Mouse (Mus musculus): ENCODE data around the gene Shmt2. TPM values are rescaled to one million over a fixed set of nuclear protein-coding genes. Genes with fewer than 3 reads are reported as not detected.

Shmt2 gene
- total RNA-seq, 2 experiments from 2014 or later, result 28.3 to 32.8 TPM

GRCm38 (mm10) chr10:127515271-127515982 is 6.8 kb downstream of the Shmt2 start:
- DNase-seq (ENCODE audit: extremely low spot score in 1 of 2, low spot score in 2 of 2), result peak in 1 of 2 experiments; percentile 63
- intact Hi-C loops (cut with DNase I), result no loop called here

DNA sequence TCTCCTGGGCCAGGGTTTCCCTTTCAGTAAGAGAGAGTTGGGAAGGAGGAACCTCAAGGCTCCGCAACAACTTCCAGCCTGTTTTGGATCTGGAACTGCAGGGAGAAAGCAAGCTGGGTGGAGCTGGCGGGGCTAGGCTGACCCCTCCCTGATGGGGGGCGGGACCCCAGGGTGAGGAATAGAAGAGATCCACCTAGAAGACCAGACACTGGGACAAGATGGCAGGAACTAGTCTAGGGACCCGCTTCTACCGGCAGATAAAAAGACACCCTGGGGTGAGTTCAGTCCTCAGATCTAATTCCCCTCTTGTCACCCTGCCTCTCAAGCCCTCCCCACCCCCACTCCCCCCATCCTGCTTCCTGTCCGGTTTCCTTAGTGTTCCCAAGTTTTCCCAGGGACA is 7.5 kb downstream of the Shmt2 start, which contains the start of gene Ndufa4l2:
Ndufa4l2 (plus strand) TSS at position 204 of the 400 bp plus-strand sequence.
- intact Hi-C loops (cut with DNase I), result no loop called here
- DNase-seq (ENCODE audit: extremely low spot score in 1 of 2, low spot score in 2 of 2), result peak in 1 of 2 experiments; percentile 79

DNA sequence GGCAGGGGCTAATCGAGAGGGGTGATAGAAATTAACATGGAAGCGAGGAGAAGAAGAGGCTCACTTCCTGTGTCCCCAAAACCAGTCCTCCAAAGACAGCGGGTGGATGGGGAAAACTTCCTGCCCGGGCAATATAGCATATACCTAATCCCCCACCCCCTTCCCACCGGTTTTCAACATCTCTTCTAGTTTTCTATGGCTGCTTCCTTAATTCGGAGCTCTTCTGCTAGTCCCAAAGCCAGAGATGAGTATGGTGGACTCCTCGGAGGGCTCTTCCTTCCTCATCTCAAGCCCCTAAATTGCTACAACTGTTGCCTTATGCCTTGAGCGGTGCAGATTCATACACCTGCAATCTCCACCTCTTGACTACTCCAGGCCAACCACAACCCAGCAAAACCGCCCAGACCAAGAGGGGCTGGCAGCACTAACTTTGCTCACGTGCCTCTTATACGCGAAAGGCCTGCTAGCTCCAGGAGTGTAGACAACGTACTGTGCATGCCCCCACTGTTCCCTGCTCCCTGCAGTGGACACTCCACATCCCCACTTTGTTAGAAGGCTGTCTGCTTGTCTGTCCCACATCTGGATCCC is 8.0 kb downstream of the Shmt2 start:
- no peak for DNase-seq (ENCODE audit: extremely low spot score in 1 of 2, low spot score in 2 of 2)
- intact Hi-C loops (cut with DNase I), result no loop called here

GRCm38 (mm10) chr10:127513501-127514091 is 8.6 kb downstream of the Shmt2 start:
- intact Hi-C loops (cut with DNase I), result loop anchor here (1.0 kb wide), 1 partner anchor 23 kb away; no protein-coding TSS in a partner anchor
- DNase-seq (ENCODE audit: extremely low spot score in 1 of 2, low spot score in 2 of 2), result no peak

- peak; percentile 91 to 92 for DNase-seq (ENCODE audit: extremely low spot score in 1 of 2, low spot score in 2 of 2)
- intact Hi-C loops (cut with DNase I), result loop anchor here (1.0 kb wide), 1 partner anchor 23 kb away; no protein-coding TSS in a partner anchor
Observed at GRCm38 (mm10) chr10:127512813-127513212, 9.4 kb downstream of the Shmt2 start.

GRCm38 (mm10) chr10:127512307-127512666 is 10.0 kb downstream of the Shmt2 start:
- intact Hi-C loops (cut with DNase I), result no loop called here
- no peak for DNase-seq (ENCODE audit: extremely low spot score in 1 of 2, low spot score in 2 of 2)

- peak; percentile 87 to 90 for DNase-seq (ENCODE audit: extremely low spot score in 1 of 2, low spot score in 2 of 2)
- intact Hi-C loops (cut with DNase I), result no loop called here
Observed at GRCm38 (mm10) chr10:127511634-127512306, 10.5 kb downstream of the Shmt2 start.

DNA sequence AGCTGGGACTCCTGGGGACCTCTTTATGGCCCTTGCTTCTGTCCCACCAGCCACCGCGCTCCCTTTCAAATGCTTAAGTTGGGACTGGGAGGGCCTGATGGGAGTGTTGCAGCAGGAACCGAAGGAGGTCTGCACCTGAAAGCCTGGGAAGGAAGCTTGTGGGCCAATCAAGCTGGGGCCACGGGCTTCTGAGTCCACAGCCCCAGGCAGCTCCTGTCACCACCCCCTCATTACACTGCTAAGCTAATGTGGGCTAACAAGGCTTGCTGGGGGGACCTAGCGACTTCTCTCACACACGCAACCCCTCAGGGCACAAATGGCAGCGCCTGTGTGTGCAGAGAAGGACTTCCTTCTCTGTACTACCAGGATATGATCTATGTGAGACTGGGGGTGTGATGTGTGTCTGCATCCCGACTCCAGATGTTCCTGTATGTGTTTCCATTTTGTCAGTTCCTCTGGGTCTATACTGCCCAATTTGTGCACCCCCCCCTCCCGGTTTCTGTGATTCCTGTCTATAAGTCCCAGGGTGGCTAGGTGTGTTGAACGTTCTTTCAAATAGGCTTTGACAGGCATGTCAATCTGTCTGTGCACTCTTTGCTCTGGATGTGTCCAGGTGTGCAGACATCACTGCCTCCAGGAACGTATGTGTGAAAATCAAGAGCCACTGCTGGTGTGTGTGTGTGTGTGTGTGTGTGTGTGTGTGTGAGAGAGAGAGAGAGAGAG is 11.2 kb downstream of the Shmt2 start:
- intact Hi-C loops (cut with DNase I), result no loop called here
- DNase-seq (ENCODE audit: extremely low spot score in 1 of 2, low spot score in 2 of 2), result no peak

GRCm38 (mm10) chr10:127509837-127510701 is 12.2 kb downstream of the Shmt2 start:
- no peak for DNase-seq (ENCODE audit: extremely low spot score in 1 of 2, low spot score in 2 of 2)

DNA sequence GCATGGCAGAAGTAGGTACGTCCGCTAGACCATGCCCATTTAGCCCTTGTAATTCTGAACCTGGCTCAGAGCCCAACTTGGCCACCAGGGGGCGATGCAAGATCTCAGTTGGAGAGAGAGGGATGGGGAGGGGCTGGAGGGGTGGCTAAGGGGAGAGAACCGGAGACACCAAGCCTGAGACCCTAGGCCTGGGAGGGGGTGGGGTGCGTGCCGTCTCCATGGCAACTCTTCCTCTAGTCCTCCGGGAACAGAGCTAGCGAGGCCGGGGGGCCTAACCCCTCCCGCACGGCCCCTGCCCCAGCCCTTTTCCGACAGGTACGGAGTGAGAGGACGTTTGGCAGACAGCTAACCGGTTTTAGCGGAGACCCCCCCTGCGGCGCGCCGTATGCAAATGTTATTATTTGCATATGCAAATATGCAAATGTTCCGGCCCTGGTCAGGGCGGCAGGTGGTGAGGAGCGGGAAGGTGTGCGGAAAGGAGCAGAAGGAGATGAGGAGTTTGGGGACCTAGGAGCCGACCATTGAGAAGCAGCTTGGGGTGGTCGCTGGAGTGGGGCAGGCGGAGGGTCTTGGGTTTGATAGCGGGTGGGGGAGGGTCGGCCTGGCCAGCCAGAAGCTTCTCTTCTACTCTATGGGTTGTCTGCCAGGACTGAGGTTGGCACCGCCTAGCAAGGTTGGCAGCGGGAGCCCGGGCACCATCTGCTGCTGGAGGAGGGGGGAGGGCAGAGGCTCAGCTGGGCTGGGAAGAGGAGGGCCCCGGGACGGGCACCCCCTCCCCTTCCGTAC is 13.0 kb downstream of the Shmt2 start:
- peak; percentile 77 to 90 for DNase-seq (ENCODE audit: extremely low spot score in 1 of 2, low spot score in 2 of 2)
- intact Hi-C loops (cut with DNase I), result no loop called here

More at GRCm38 (mm10) chr10:127509837-127510701, 12.2 kb downstream of the Shmt2 start:
- intact Hi-C loops (cut with DNase I), result no loop called here

- intact Hi-C loops (cut with DNase I), result no loop called here
- DNase-seq (ENCODE audit: extremely low spot score in 1 of 2, low spot score in 2 of 2), result peak; percentile 66 to 87
Observed at GRCm38 (mm10) chr10:127508239-127508638, 14.0 kb downstream of the Shmt2 start.

DNA sequence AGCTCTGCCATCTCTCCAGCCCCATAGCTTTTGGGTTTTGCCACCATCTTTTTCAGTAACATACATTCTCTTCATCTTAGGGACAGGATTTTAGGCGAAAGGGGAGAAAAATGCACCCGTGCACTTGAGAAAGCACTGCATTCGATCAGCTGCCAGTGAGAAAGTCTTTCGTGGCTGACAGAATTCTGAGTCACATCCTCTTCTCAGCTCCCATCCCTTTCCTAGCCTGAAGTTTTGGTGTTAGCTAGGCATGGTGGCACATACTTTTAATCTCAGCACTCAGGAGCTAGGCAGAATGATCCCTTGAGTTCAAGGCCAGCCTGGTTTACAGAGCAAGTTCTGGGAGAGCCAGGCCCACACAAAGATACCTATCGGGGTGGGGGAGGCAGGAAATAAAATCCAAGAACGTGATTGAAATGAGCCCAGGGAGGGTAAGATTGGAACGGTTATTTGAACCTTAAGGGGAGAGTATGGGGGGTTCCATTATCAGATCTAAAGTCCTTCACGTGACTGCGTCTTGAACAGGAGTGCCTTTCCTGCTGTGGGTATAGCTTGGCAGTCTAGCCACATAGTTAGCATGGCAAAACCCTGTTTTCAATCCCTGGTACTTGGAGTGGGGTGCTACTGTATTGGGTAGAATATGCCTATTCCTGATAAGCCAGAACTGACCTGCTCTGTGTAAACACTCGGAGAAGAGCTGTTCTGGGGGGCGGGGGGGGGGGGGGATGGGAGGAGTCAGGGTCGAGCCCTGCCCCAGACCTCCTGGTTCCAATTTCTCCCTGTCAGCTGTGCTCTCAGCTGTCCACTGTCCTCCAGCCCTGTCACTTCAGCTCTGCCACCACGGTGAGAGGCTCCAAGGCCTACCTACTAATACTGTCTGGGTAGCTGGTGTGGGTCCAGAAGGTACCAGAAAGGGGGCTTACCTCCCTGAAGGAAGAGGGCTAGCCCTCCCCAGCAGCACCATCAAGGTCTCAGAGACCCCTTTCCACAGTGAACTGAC is 21.1 kb downstream of the Shmt2 start, which contains the start of gene Stac3:
Stac3 (plus strand) TSS at position 793 of the 1,000 bp plus-strand sequence.
- intact Hi-C loops (cut with DNase I), result no loop called here
- no peak for DNase-seq (ENCODE audit: extremely low spot score in 1 of 2, low spot score in 2 of 2)

DNA sequence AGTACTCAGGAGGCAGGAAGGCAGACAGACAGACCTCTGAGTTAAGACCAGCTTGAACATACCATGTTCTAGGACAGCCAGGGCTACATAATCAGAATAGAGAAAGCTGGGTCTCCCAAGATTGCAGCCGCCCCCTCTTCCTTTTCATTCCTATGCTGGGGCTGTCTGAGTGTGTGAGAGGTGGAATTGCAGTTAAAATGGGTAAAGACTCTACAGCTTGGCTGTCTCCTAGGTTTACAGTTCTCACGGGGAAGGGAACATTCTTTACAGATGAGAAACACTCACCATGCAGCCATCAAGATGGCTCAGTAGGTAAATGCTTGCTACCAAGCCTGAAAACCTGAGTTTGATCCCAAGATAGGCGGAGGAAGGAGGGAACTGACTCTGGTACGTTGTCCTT is 22.2 kb downstream of the Shmt2 start:
- intact Hi-C loops (cut with DNase I), result no loop called here
- no peak for DNase-seq (ENCODE audit: extremely low spot score in 1 of 2, low spot score in 2 of 2)

DNA sequence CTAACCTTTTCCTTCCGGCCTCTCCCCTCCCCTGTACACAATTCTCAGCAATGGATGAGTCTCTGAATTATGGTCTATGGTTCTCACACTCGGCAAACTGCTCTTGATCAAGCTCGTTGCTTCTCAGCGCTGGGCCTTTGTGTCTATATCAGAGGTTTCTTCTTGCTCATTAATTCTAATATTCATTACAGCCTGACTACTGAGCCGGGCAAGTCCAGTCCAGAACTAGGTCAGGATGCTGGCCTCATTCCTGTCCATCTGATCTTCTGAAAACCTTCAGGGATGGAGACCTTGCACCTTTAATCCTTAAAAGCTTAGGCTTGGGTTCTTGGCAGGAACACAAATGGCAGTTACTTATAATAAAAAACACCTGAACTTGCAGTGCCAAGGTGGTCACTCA is 22.7 kb downstream of the Shmt2 start:
- no peak for DNase-seq (ENCODE audit: extremely low spot score in 1 of 2, low spot score in 2 of 2)
- intact Hi-C loops (cut with DNase I), result no loop called here

DNA sequence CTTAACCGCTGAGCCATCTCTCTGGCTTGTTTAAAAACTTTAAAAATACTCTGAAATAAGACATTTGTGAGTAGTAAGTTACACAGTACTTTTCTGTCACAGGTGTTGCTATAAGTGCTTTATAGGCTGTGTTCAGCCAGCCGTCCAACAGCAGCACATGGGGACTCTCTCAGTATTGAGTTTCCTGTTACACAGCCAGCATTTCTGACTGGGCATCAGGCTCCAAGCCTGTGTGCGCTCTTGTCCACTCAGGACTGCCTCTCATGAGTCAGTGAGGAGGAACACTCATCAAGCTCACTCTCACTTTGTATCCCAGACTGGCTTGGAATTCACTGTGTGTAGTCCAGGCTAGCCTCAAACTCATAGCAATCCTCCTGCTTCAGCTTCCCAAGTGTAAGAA is 26.1 kb downstream of the Shmt2 start:
- DNase-seq (ENCODE audit: extremely low spot score in 1 of 2, low spot score in 2 of 2), result no peak
- intact Hi-C loops (cut with DNase I), result no loop called here

- intact Hi-C loops (cut with DNase I), result no loop called here
- peak in 1 of 2 experiments; percentile 13 for DNase-seq (ENCODE audit: extremely low spot score in 1 of 2, low spot score in 2 of 2)
Observed at GRCm38 (mm10) chr10:127492118-127492517, 30.1 kb downstream of the Shmt2 start.
